Mouse (Mus musculus) megakaryocyte-erythroid progenitor cell, adult 5 weeks (primary cell): ENCODE results near the gene Vmn1r165. TPM values are rescaled to one million over a fixed set of nuclear protein-coding genes. Genes with fewer than 3 reads are reported as not detected.

Source experiments
- polyA plus RNA-seq: library from polyadenylated mRNA; stranded (reverse); fragments of >175 nt; gene quantifications from 2 replicates; pipeline ENCODE4 v1.2.3, GENCODE M21; 2012

Vmn1r165 gene
- not detected in 2 replicates for polyA plus RNA-seq

GRCm38 (mm10) chr7:23217032-23217431 is at the start of gene Vmn1r165:
Vmn1r165 (plus strand) TSS chr7:23217332.

GRCm38 (mm10) chr7:23251582-23251981 is 34.5 kb downstream of the Vmn1r165 start, which contains the start of gene Vmn1r166:
Vmn1r166 (minus strand) TSS chr7:23251682.

Other genes with a start within 250 kb of the Vmn1r165 start
- not detected in 2 replicates for gene Gm4214, start 232.7 kb upstream of the Vmn1r165 start, polyA plus RNA-seq
- not detected in 2 replicates for gene Gm4216, start 197.4 kb upstream of the Vmn1r165 start, polyA plus RNA-seq
- gene Vmn1r163, start 161.8 kb upstream of the Vmn1r165 start, polyA plus RNA-seq, result not detected in 2 replicates
- not detected in 2 replicates for gene Gm8720, start 149.9 kb upstream of the Vmn1r165 start, polyA plus RNA-seq
- gene Gm10662, start 72.9 kb upstream of the Vmn1r165 start, polyA plus RNA-seq, result not detected in 2 replicates
- not detected in 2 replicates for gene Vmn1r166, start 34.4 kb downstream of the Vmn1r165 start, polyA plus RNA-seq
- gene Gm6902, start 61.6 kb downstream of the Vmn1r165 start, polyA plus RNA-seq, result not detected in 2 replicates
- gene Nlrp4e, start 83.9 kb downstream of the Vmn1r165 start, polyA plus RNA-seq, result not detected in 2 replicates
- gene Nlrp5, start 168.6 kb downstream of the Vmn1r165 start, polyA plus RNA-seq, result not detected in 2 replicates